Mouse (Mus musculus): Measurements from ENCODE around the gene Klk1b4.
"Not testable (repeated sequence)": the region's sequence is repeated elsewhere in the genome, so short reads cannot be mapped to it uniquely, and the experiment has no call there.

Klk1b4 gene

DNA sequence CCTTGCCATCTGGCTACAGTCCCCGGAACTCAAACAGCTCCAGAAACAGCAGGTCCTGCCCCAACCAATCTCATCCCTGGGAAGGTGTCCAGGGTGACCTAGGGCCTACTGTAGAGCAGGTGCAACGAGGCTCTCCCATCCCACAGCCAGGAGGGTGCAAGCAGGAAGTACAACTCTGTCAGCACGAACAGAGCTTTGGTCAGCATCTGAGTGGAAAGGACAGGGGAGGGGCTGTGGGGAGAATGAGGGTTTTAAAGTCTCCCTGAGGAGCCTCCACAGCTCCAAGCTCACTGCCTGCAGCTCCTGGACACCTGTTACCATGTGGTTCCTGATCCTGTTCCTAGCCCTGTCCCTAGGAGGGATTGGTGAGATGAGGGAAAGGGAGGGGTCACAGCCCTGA lies at the start of gene Klk1b4:
Klk1b4 (plus strand) TSS at position 301 of the 400 bp plus-strand sequence.
- DNase-seq (ENCODE audit: low spot score in 2 of 2), result not testable (repeated sequence)

DNA sequence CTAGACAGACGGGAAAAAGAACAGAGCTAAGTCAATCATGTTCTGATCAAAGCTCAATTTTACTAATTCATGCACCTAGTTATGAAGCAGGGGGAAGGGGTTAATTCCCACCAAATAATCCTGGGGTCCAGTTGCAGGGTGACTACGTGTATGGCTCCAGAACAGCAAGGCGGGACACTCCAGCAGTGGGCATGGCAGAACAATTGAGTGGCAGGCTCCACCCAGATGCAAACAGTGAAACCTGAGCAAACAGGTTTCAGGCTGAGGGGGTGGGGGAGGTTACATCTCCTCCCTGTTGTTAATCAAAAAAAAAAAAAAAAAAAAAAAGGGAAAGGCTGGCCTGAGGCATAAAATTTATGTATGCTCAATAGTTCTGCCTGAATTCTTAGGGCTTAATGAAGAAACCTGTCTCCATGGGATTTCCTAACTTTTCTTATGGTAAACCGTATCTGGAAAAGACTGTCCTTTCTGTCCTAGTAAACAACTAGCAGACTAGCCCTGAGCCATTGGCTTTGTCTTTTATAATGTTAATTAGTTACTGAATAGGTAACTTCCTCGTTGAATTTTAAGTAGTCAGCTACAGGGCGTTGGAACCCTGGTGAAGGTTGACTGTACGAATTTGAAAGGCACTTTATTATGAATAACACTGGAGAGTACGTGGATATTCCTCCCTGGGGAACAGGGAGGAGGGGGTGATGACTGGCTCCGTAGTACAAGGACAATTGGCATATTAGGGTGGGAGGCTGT lies 27.8 kb upstream of the Klk1b4 start:
- DNase-seq (ENCODE audit: low spot score in 2 of 2), result no peak

- not testable (repeated sequence) for DNase-seq (ENCODE audit: low spot score in 2 of 2)
Observed at GRCm38 (mm10) chr7:44186516-44186915, 20.7 kb upstream of the Klk1b4 start.

GRCm38 (mm10) chr7:44187936-44188335 lies 19.3 kb upstream of the Klk1b4 start, which contains the start of gene Klk1b24:
Gene Klk1b24, plus strand, starts transcription at chr7:44188236.
- not testable (repeated sequence) for DNase-seq (ENCODE audit: low spot score in 2 of 2)

DNA sequence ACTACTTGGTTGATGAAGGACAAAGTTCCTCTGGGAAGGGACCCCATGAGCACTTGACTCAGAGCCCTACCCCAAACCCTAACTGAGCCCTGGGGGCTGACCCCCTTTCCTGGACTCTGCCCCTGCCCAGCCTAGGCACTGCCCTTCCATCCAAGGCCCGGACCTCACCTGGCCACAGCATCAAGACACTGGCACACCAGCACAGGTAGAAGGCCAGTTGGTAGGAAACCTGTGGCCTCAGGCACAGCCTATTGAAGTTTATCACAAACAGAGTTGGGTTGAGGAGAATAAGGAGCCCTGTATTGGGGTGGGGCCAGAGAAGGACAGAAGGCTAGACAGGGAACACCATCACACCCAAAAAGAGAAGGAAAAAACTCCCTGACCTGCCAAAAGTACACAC lies 13.8 kb upstream of the Klk1b4 start:
- DNase-seq (ENCODE audit: low spot score in 2 of 2), result not testable (repeated sequence)

GRCm38 (mm10) chr7:44197891-44198290 lies 9.3 kb upstream of the Klk1b4 start, which contains the start of gene Klk1b3:
Gene Klk1b3, plus strand, starts transcription at chr7:44198191.
- no peak for DNase-seq (ENCODE audit: low spot score in 2 of 2)

GRCm38 (mm10) chr7:44208307-44208706 lies 1.1 kb downstream of the Klk1b4 start:
- DNase-seq (ENCODE audit: low spot score in 2 of 2), result no peak

DNA sequence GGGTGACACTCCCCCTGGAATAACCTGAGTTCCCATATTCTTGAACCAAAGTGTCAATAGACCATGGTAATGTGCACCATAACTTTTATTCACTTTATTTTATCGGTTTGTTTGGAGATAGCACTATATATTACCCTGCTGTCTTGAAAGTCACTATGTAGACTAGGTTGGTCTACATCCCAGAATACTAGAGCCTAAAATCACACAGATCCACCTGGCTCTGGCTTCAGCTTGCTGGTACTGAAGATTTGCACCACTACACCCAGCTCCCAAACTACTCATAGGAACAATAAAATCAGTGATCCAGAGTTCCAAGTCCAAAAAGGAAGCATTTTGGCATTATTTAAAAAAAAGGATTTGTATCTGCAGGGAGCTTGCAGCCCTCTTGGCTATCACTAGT lies 8.4 kb downstream of the Klk1b4 start, which contains the start of gene Klk1b5:
Klk1b5 (plus strand) TSS at position 301 of the 400 bp plus-strand sequence.
- no peak for DNase-seq (ENCODE audit: low spot score in 2 of 2)

DNA sequence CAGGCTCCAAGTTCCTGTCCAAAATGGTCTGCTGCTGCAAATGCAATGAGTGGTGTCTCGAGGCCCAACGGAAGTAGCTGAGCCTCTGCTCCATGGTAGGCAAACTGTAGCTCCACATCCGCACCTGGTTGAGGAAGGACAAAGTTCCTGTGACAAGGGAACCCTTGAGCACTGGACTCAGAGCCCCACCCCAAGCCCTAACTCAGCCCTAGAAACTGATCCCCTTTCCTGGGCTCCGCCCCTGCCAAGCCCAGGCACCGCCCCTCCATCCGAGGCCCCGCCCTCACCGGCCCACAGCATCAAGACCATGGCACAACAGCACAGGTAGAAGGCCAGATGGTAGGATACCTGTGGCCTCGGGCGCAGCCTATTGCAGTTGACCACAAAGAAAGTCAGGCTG lies 14.4 kb downstream of the Klk1b4 start:
- DNase-seq (ENCODE audit: low spot score in 2 of 2), result not testable (repeated sequence)

DNA sequence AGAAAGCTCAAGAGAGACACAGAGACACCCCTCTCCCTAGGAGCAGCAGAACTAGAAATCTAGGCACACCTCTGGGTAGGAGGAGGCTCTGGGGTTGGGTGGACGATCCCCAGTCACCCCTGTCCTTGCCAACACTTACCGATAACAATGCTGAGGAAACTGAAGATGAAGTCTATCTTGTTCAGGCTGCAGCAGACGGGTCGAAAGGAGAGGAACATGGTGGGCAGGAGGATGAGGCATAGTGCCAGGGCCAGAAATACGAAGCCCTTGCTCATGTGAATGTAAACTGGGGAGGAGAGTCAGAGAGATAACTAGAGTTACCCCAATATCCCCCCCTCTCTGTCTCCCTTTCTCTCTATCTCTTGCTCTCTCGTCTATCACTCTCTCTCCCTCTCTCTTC lies 15.1 kb downstream of the Klk1b4 start:
- not testable (repeated sequence) for DNase-seq (ENCODE audit: low spot score in 2 of 2)

DNA sequence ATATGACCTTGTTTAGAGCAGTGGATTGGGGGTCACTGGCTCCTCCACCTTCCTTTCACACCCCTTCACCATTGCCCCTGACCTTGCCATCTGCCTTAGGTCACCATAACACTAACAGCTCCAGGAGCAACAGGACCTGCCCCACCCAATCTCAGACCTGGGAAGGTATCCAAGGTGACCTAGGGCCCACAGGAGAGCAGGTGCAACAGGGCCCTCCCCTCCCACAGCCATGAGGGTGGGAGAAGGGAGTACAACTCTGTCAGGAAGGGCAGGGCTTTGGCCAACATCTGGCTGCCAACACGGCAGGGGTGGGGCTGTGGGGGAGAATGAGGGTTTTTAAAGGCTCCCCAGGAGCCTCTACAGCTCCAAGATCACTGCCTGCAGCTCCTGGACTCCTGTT lies 17.8 kb downstream of the Klk1b4 start, which contains the start of gene Klk1:
Klk1 (plus strand) TSS at position 285 of the 400 bp plus-strand sequence.
- no peak for DNase-seq (ENCODE audit: low spot score in 2 of 2)

DNA sequence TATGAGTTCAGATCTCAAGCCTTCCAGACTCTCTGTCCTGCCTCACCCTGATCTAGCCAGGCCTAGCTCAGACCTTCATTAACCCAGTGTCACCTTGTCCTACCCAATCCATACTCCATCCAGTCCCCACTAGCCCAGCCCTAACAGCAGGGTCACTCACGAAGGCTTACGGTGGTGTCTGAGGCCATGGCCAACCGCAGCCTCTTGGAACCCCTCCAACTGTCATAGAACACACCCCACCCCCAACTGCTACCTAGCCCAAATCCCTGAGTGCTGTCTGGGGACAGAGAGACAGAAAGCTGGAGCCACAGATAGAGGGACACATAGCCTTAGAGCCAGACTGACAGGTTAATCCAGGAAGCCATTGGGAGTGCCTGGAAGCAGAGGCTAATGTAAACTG lies 28.7 kb downstream of the Klk1b4 start, which contains the start of gene Gm36864:
Gm36864 (plus strand) TSS at position 269 of the 400 bp plus-strand sequence.
- no peak for DNase-seq (ENCODE audit: low spot score in 2 of 2)

DNA sequence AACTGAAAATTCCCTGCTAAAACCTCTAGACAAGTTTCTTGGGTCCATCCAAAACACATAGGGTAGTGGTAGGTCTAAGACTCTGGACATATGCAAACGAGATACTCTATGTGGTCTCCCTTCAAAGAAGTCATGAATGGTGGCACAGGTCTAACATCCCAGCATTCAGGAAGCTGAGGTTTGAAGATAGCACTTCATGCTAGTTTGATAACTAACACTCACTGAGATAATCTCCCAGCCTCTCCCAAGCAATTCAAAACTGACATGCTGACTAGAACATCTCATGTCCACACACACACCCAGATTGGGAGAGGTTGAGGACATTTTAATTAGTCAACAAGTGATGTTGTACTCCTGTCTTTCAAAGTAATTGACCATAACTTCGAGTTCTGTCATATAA lies 32.7 kb downstream of the Klk1b4 start:
- DNase-seq (ENCODE audit: low spot score in 2 of 2), result no peak

DNA sequence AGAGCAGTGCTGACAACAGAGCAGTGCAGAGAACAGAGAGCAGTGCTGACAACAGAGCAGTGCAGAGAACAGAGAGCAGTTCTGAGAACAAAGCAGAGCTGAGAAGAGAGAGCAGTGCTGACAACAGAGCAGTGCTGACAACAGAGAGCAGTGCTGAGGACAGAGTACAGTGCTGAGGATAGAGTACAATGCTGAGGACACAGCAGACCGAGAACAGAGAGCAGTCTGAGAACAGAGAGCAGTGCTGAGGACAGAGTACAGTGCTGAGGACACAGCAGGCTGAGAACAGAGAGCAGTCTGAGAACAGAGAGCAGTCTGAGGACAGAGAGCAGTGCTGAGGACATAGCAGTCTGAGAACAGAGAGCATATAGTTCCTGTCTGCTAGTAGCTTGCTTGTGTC lies 33.5 kb downstream of the Klk1b4 start:
- DNase-seq (ENCODE audit: low spot score in 2 of 2), result no peak

DNA sequence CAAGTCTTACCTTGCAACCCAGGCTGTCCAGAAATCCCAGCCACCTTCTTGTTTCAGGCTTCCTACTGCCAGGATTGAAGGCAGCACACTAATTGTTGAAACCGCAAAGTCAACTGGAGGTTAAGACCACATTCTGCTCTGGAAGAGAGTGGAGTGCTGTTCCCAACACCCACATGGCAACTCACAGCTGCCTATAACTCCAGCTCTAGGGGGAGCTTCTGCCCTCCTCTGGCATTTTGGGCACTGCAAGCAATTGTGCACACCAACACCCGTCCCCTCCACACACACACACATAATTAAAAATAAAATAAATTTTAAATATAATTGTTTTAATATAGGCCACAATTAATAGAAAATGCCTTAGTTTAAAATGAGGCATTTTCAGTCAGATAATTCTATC lies 33.9 kb downstream of the Klk1b4 start:
- no peak for DNase-seq (ENCODE audit: low spot score in 2 of 2)

GRCm38 (mm10) chr7:44244080-44244479 lies 36.8 kb downstream of the Klk1b4 start:
- no peak for DNase-seq (ENCODE audit: low spot score in 2 of 2)

GRCm38 (mm10) chr7:44246055-44246983 lies 39.1 kb downstream of the Klk1b4 start, which contains the start of the genes 1700028J19Rik and 2410002F23Rik:
Gene 1700028J19Rik, minus strand, starts transcription at chr7:44246695.
Gene 2410002F23Rik, plus strand, starts transcription at chr7:44246722.
- DNase-seq (ENCODE audit: low spot score in 2 of 2), result peak; percentile 94

GRCm38 (mm10) chr7:44246984-44247470 lies 39.8 kb downstream of the Klk1b4 start:
- peak; percentile 71 to 82 for DNase-seq (ENCODE audit: low spot score in 2 of 2)

DNA sequence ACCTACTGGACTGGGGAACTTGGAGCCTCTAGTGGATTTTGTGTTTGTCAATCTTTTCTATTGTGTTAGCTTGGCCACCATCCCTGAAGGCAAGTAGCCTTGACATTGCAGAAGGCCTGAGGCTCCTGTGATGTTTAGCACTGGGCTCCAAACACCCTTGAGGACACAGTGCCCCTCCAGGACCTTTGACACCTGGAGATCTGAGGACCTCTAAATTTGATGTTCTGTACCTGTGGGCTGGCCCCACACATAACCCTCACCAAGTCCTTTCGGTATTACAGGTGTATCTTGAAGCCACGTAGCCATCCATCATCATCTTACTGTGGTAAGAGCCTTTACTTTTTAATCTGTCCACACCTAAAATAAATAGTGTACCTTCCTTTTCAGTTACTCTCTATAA lies 40.7 kb downstream of the Klk1b4 start:
- peak in 1 of 2 experiments; percentile 57 for DNase-seq (ENCODE audit: low spot score in 2 of 2)

DNA sequence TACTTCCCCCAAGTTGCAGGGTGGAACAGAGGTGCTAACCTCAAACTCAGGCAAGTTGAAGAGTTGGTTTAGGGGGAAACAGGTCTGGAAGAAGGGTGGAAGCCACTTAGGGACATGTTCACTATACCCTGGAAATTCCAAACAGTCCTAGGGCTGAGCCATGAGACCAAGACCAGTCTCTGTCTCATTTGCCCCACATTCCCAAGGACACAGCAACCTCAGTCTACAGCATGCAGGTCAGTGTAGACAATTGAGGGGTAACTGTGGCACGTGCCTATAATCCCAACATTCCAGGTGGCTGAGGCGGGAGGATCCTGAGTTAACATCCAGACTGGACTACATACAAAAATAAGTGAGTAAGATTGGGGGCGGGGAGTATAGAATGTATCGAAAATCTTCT lies 42.0 kb downstream of the Klk1b4 start:
- no peak for DNase-seq (ENCODE audit: low spot score in 2 of 2)

DNA sequence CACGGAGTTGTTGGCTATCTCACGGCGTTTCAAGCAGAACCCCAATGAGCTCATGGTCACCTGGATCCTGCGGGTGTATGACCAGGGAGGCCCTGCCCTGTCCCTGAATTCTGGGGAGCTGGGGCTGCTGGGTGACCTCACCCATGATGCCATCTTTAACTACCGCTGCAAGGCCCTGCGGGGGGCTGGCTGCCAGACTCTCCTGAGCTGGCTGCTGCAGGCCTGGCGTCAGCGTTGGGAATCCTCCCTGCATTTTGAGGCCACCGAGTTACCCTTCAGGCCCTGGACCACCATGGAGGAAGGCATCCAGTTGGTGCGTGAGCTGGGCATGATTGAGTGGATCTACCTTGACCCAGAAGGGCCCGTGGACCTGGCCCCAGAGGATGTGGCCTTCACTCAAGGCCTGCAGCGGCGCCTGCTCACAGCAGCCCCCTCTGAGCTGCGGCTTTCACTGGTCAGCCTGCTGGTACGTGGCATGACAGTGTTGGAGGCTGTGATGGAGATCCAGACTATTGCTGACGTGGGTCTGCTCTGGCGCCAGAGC lies 43.6 kb downstream of the Klk1b4 start:
- peak; percentile 40 to 48 for DNase-seq (ENCODE audit: low spot score in 2 of 2)
